Mouse (Mus musculus) MEL (cell line): ENCODE results near the gene Myo10. TPM values are rescaled to one million over a fixed set of nuclear protein-coding genes. Genes with fewer than 3 reads are reported as not detected.

Experiments
- DNase-seq: peaks from one replicate; pipeline ENCODE4 v3.0.0; 2011; ENCODE audit warnings: low read depth, low spot score
- H3K27ac ChIP-seq: 2 replicates; pipeline ENCODE4 v1.5.1; 2012; ENCODE audit warnings: low read depth, mild to moderate bottlenecking, control low read depth, low read length, moderate library complexity; ENCODE audit not compliant: control insufficient read depth
- H3K27me3 ChIP-seq, 2 experiments: fragments of 150-350 bp in 1 of 2; sonication (generic) in 1 of 2; 2 replicates each; pipeline ENCODE4 v1.6.1; 2012; ENCODE audit warnings: low read length in 2 of 2, mild to moderate bottlenecking in 2 of 2, improper control_type of control experiment in 1 of 2, moderate library complexity in 1 of 2; ENCODE audit not compliant: insufficient read depth in 2 of 2, control insufficient read depth in 1 of 2
- H3K36me3 ChIP-seq, 2 experiments: 2 replicates each; pipeline ENCODE4 v1.6.1; 2012 to 2014; ENCODE audit warnings: low read length in 2 of 2, improper control_type of control experiment in 1 of 2, inconsistent platforms in 1 of 2, mild to moderate bottlenecking in 1 of 2; ENCODE audit not compliant: insufficient read depth in 2 of 2, control insufficient read depth in 1 of 2
- H3K4me1 ChIP-seq, 2 experiments: fragments of 150-350 bp in 1 of 2; sonication (generic) in 1 of 2; 2 replicates each; pipeline ENCODE4 v1.6.1; 2012; ENCODE audit warnings: low read length in 2 of 2, improper control_type of control experiment in 1 of 2, mild to moderate bottlenecking in 1 of 2; ENCODE audit not compliant: insufficient read depth in 2 of 2, control insufficient read depth in 1 of 2
- H3K4me3 ChIP-seq, 2 experiments: fragments of 150-350 bp in 1 of 2; sonication (generic) in 1 of 2; 2 replicates each; pipeline ENCODE4 v1.5.1; 2012; ENCODE audit warnings: low read depth in 2 of 2, low read length in 2 of 2, mild to moderate bottlenecking in 2 of 2, moderate library complexity in 2 of 2, control low read depth in 1 of 2, improper control_type of control experiment in 1 of 2; ENCODE audit not compliant: control insufficient read depth in 1 of 2, insufficient read depth in 1 of 2
- H3K79me2 ChIP-seq: 2 replicates; pipeline ENCODE4 v1.6.1; 2012; ENCODE audit warnings: mild to moderate bottlenecking, low read length, moderate library complexity; ENCODE audit not compliant: control insufficient read depth, poor library complexity, insufficient read depth
- H3K9ac ChIP-seq: 2 replicates; pipeline ENCODE4 v1.6.1; 2012; ENCODE audit warnings: low read depth, mild to moderate bottlenecking, control low read depth, low read length, moderate library complexity; ENCODE audit not compliant: control insufficient read depth, poor library complexity, severe bottlenecking
- H3K9me3 ChIP-seq: fragments of 150-350 bp; sonication (generic); replicated peaks from 2 replicates; pipeline ENCODE4 v1.6.1; 2012; ENCODE audit warnings: mild to moderate bottlenecking, low read length, improper control_type of control experiment, moderate library complexity; ENCODE audit not compliant: insufficient read depth
- BHLHE40 ChIP-seq: IDR thresholded peaks from 2 replicates; pipeline ENCODE4 v1.6.1; 2012; ENCODE audit warnings: low read depth, mild to moderate bottlenecking, inconsistent platforms, low read length, improper control_type of control experiment, borderline replicate concordance
- CHD1 ChIP-seq: IDR thresholded peaks from 2 replicates; pipeline ENCODE4 v1.6.1; 2012; ENCODE audit warnings: low read depth, mild to moderate bottlenecking, inconsistent platforms, low read length, improper control_type of control experiment
- E2F4 ChIP-seq: IDR thresholded peaks from 2 replicates; pipeline ENCODE4 v1.6.1; 2011; ENCODE audit warnings: low read depth, low read length, improper control_type of control experiment, borderline replicate concordance
- EP300 ChIP-seq, 2 experiments: IDR thresholded peaks; 2 replicates each; pipeline ENCODE4 v1.6.1; 2011; ENCODE audit warnings: improper control_type of control experiment in 2 of 2, low read length in 2 of 2, low read depth in 1 of 2, mild to moderate bottlenecking in 1 of 2
- ETS1 ChIP-seq: IDR thresholded peaks from 2 replicates; pipeline ENCODE4 v1.6.1; 2012; ENCODE audit warnings: low read depth, mild to moderate bottlenecking, inconsistent platforms, low read length, improper control_type of control experiment, moderate library complexity
- GATA1 ChIP-seq: IDR thresholded peaks from 2 replicates; pipeline ENCODE4 v1.6.1; 2011; ENCODE audit warnings: low read depth, low read length, improper control_type of control experiment
- HCFC1 ChIP-seq: IDR thresholded peaks from 2 replicates; pipeline ENCODE4 v1.6.1; 2012; ENCODE audit warnings: low read depth, mild to moderate bottlenecking, inconsistent platforms, low read length, improper control_type of control experiment, moderate library complexity
- JUND ChIP-seq: IDR thresholded peaks from 2 replicates; pipeline ENCODE4 v1.6.1; 2011; ENCODE audit warnings: low read depth, mild to moderate bottlenecking, improper control_type of control experiment, low read length
- KAT2A ChIP-seq: conservative IDR thresholded peaks from 2 replicates; pipeline ENCODE4 v1.6.1; 2012; ENCODE audit warnings: low read depth, low read length, improper control_type of control experiment, inconsistent platforms
- MAFK ChIP-seq: IDR thresholded peaks from 2 replicates; pipeline ENCODE4 v1.6.1; 2011; ENCODE audit warnings: low read depth, mild to moderate bottlenecking, low read length, improper control_type of control experiment, borderline replicate concordance
- MAZ ChIP-seq: IDR thresholded peaks from 2 replicates; pipeline ENCODE4 v1.6.1; 2012; ENCODE audit warnings: low read depth, mild to moderate bottlenecking, inconsistent platforms, low read length, improper control_type of control experiment
- MEF2A ChIP-seq: IDR thresholded peaks from 2 replicates; pipeline ENCODE4 v1.6.1; 2014; ENCODE audit warnings: low read depth, mild to moderate bottlenecking, inconsistent platforms, low read length, improper control_type of control experiment; ENCODE audit not compliant: poor library complexity, insufficient replicate concordance, severe bottlenecking; ENCODE audit errors: extremely low read depth
- NELFE ChIP-seq: IDR thresholded peaks from 2 replicates; pipeline ENCODE4 v1.6.1; 2011; ENCODE audit warnings: low read depth, low read length, improper control_type of control experiment
- POLR2AphosphoS5 ChIP-seq: IDR thresholded peaks from 2 replicates; pipeline ENCODE4 v1.6.1; 2012; ENCODE audit warnings: low read depth, borderline replicate concordance, mild to moderate bottlenecking, inconsistent platforms, low read length, moderate library complexity, mixed read lengths
- SIN3A ChIP-seq: IDR thresholded peaks from 2 replicates; pipeline ENCODE4 v1.6.1; 2012; ENCODE audit warnings: low read length, improper control_type of control experiment, inconsistent platforms
- TAL1 ChIP-seq: IDR thresholded peaks from 2 replicates; pipeline ENCODE4 v1.6.1; 2012; ENCODE audit warnings: mild to moderate bottlenecking, inconsistent platforms, low read length, moderate library complexity, mixed read lengths
- TBP ChIP-seq: IDR thresholded peaks from 2 replicates; pipeline ENCODE4 v1.8.0; 2011; ENCODE audit warnings: low read depth, low read length, improper control_type of control experiment
- TCF12 ChIP-seq: IDR thresholded peaks from 2 replicates; pipeline ENCODE4 v1.6.1; 2014; ENCODE audit warnings: low read depth, mild to moderate bottlenecking, inconsistent platforms, low read length, improper control_type of control experiment, moderate library complexity
- UBTF ChIP-seq: IDR thresholded peaks from 2 replicates; pipeline ENCODE4 v1.6.1; 2012; ENCODE audit warnings: low read depth, mild to moderate bottlenecking, inconsistent platforms, low read length, improper control_type of control experiment, moderate library complexity, borderline replicate concordance; ENCODE audit not compliant: insufficient read depth
- USF1 ChIP-seq: IDR thresholded peaks from 2 replicates; pipeline ENCODE4 v1.6.1; 2014; ENCODE audit warnings: low read depth, mild to moderate bottlenecking, inconsistent platforms, low read length, improper control_type of control experiment, moderate library complexity
- ZC3H11A ChIP-seq: IDR thresholded peaks from 2 replicates; pipeline ENCODE4 v1.6.1; 2012; ENCODE audit warnings: low read depth, mild to moderate bottlenecking, inconsistent platforms, low read length, improper control_type of control experiment
- ZKSCAN1 ChIP-seq: IDR thresholded peaks from 2 replicates; pipeline ENCODE4 v1.6.1; 2012; ENCODE audit warnings: low read depth, mild to moderate bottlenecking, inconsistent platforms, low read length, improper control_type of control experiment, moderate library complexity
- ZNF384 ChIP-seq: IDR thresholded peaks from 2 replicates; pipeline ENCODE4 v1.6.1; 2012; ENCODE audit warnings: low read depth, mild to moderate bottlenecking, inconsistent platforms, low read length, improper control_type of control experiment
- polyA plus RNA-seq, 2 experiments: library from polyadenylated mRNA; stranded (reverse) in 1 of 2; unstranded in 1 of 2; fragments of >175 nt in 1 of 2; fragments of >200 nt in 1 of 2; gene quantifications; 2 replicates each; pipeline versions ENCODE4 v1.2.1 to v1.2.4; 2012; ENCODE audit warnings: low replicate concordance in 2 of 2, low read depth in 1 of 2; ENCODE audit not compliant: insufficient read length in 2 of 2, insufficient read depth in 1 of 2, missing spikeins in 1 of 2
- total RNA-seq: library from RNA; depleted of rRNA; stranded (reverse); fragments of 300-350 nt; gene quantifications from 2 replicates; pipeline ENCODE4 v1.2.3, GENCODE M21; 2012

Gene Myo10
- total and polyA plus RNA-seq, 3 experiments = 0.01 TPM; not detected in 2

DNA sequence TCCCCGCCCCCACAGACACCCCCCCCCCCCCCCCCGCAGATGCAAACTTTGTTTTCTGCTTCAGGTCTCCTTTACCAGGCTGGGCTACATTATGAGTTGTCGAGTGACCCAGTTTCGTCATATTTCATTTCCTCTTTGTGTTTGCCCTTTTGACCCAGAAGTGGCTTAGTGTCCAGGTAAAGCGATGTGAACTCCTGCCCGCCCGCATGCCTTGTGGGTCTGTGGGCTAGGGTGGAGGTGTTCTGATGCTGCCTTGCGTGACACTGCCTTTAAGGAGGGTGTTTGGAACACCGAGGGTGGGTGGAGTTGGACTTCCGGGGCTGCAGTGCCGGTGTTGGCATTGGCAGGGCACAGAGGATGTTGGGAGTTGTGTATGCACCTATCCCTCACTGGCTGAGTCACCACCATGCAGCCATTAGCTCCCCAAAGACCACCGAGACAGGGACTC lies 236.3 kb downstream of the Myo10 start:
- TF ChIP-seq BHLHE40 (no peak), POLR2AphosphoS5 (no peak), ZNF384 (no peak), ZC3H11A (no peak), TAL1 (no peak), HCFC1 (no peak), JUND (no peak), ETS1 (no peak), GATA1 (no peak), TBP (no peak), MAZ (no peak)
- Histone ChIP-seq H3K27me3 (no peaks in the 10 kb centered on the region), H3K9me3 (no peaks in the 10 kb centered on the region), H3K9ac (no peak overlapping the region), H3K36me3 (no peaks in the 10 kb centered on the region), H3K4me1 (no peaks in the 10 kb centered on the region), H3K4me3 (no peak overlapping the region), H3K27ac (no peak overlapping the region), H3K79me2 (no peaks in the 10 kb centered on the region)
- no peak for DNase-seq

DNA sequence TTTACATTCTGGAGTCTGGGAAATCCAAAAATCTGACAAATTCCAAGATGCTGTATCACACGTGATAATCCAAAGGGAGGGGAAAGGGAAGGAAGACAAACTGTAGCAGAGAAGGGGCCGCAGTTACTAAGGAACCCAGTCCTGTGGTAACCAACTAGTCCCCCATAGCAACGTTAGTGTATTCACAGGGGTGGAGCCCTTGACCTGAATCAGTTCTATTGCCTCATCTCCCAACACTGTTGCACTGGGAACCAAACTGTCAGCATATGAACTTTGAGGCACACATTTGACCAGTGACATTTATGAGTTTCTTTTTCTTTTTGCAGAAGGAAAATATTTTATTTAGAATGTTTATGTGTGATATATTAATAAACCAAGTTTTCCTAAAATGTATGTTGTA lies 237.1 kb downstream of the Myo10 start:
- Histone ChIP-seq H3K9me3 (no peaks in the 10 kb centered on the region), H3K79me2 (no peaks in the 10 kb centered on the region), H3K9ac (no peak overlapping the region), H3K4me1 (no peaks in the 10 kb centered on the region), H3K4me3 (no peak overlapping the region), H3K27ac (no peak overlapping the region), H3K36me3 (no peaks in the 10 kb centered on the region), H3K27me3 (no peaks in the 10 kb centered on the region)
- DNase-seq = no peak
- TF ChIP-seq UBTF (no peak), TCF12 (no peak), E2F4 (no peak), USF1 (no peak), SIN3A (no peak), EP300 (IDR thresholded peaks at IDR 0.05; ENCODE audit: low read depth in 1 of 2, low read length in 2 of 2) (no peak), JUND (no peak), CHD1 (no peak), TAL1 (no peak), NELFE (no peak), BHLHE40 (no peak), ZKSCAN1 (no peak), KAT2A (no peak), GATA1 (no peak), ZC3H11A (no peak), MEF2A (no peak), MAFK (no peak)
